8 mouse cellular contexts compared by ENCODE assay signal in genomic region chr1:156718950-156719805, GRCm38 (mm10). TPM values are rescaled to one million over a fixed set of nuclear protein-coding genes. Genes with fewer than 3 reads are reported as not detected.
DNase-seq lines count a peak whose midpoint lies in the region; ATAC-seq and TF ChIP-seq lines count a peak whose summit lies in the region.

Gene Fam20b (minus strand): TSS chr1:156719086.

- H3K36me3 ChIP-seq in heart, embryonic 10.5 days: peaks cover 5% of the 10 kb centered on the region; the same call in 1 of the 2 replicates
- H3K36me3 ChIP-seq in kidney, embryonic 15.5 days: no peaks in the 10 kb centered on the region

- H3K9ac ChIP-seq in kidney, embryonic 15.5 days: peak within 1 kb of the TSS; percentile 77

- H3K4me3 ChIP-seq in bone marrow macrophage, adult 2 months (ENCODE audit: insufficient read depth, low read length): peak within 1 kb of the TSS; percentile 87
- H3K4me3 ChIP-seq in embryonic fibroblast, embryonic 13.5 days (ENCODE audit: insufficient read depth, low read length): peak within 1 kb of the TSS; percentile 68
- peak within 1 kb of the TSS; percentile 95 for H3K4me3 ChIP-seq in heart, embryonic 10.5 days
- H3K4me3 ChIP-seq in kidney, embryonic 15.5 days (replicated peaks): peak within 1 kb of the TSS; percentile 70

- DNase-seq in A20 (ENCODE audit: low read depth, low spot score) (peak; percentile 96), liver (peak; percentile 98)
- peak; percentile 97 for DNase-seq in heart, embryonic 10.5 days (ENCODE audit: low spot score)
- DNase-seq in spleen, postnatal 4 days (ENCODE audit: low spot score in 2 of 2): peak; percentile 98

- H3K9me3 ChIP-seq in heart, embryonic 10.5 days: no peaks in the 10 kb centered on the region
- no peaks in the 10 kb centered on the region for H3K9me3 ChIP-seq in kidney, embryonic 15.5 days (replicated peaks)

- WGBS in heart, embryonic 10.5 days: under 1% methylated on average over 47 of the region's 47 CpGs
- WGBS in kidney, embryonic 15.5 days: 1% methylated on average over 39 of the region's 47 CpGs

- no peak for TF ChIP-seq CTCF in bone marrow macrophage, adult 2 months (IDR thresholded peaks at IDR 0.05; ENCODE audit: low read depth, low read length)
- no peak for TF ChIP-seq CTCF in embryonic fibroblast, embryonic 13.5 days (IDR thresholded peaks at IDR 0.05; ENCODE audit: borderline replicate concordance, insufficient read depth, low read length)

- H3K27ac ChIP-seq in bone marrow macrophage, adult 2 months (ENCODE audit: insufficient read depth, low read depth, low read length): peak within 1 kb of the TSS; percentile 59
- H3K27ac ChIP-seq in embryonic fibroblast, embryonic 13.5 days (ENCODE audit: insufficient read depth, low read length): peak within 1 kb of the TSS; percentile 1; the same call in 1 of the 2 replicates
- peak within 1 kb of the TSS; percentile 98 for H3K27ac ChIP-seq in heart, embryonic 10.5 days
- H3K27ac ChIP-seq in kidney, embryonic 15.5 days: peak within 1 kb of the TSS; percentile 95

- peaks cover 18% of the 10 kb centered on the region; the same call in 1 of the 2 replicates for H3K27me3 ChIP-seq in heart, embryonic 10.5 days (ENCODE audit: insufficient read depth, poor library complexity, severe bottlenecking)
- H3K27me3 ChIP-seq in kidney, embryonic 15.5 days: 0 out of 2 replicates have a peak, but pooled peaks cover 3% of the 10 kb centered on the region

- H3K4me1 ChIP-seq in bone marrow macrophage, adult 2 months (ENCODE audit: control insufficient read depth, insufficient read depth, low read length): peaks cover 16% of the 10 kb centered on the region
- no peaks in the 10 kb centered on the region for H3K4me1 ChIP-seq in embryonic fibroblast, embryonic 13.5 days (ENCODE audit: control insufficient read depth, insufficient read depth, low read length)
- peaks cover 5% of the 10 kb centered on the region; the same call in 1 of the 2 replicates for H3K4me1 ChIP-seq in heart, embryonic 10.5 days
- H3K4me1 ChIP-seq in kidney, embryonic 15.5 days: peaks cover 33% of the 10 kb centered on the region

- ATAC-seq in kidney, embryonic 15.5 days (replicated peaks; ENCODE audit: low FRiP score): peak; percentile 96
- ATAC-seq in monocyte, adult 5-6 weeks (replicated peaks; ENCODE audit: insufficient number of reproducible peaks, low FRiP score, low TSS enrichment, poor library complexity, severe bottlenecking): peak; percentile 93

- TF ChIP-seq POLR2A in bone marrow macrophage, adult 2 months (IDR thresholded peaks at IDR 0.05; ENCODE audit: borderline replicate concordance, low read depth, low read length): no peak
- peak; percentile 63 for TF ChIP-seq POLR2A in embryonic fibroblast, embryonic 13.5 days (IDR thresholded peaks at IDR 0.05; ENCODE audit: low read depth, low read length)

- H3K4me2 ChIP-seq in kidney, embryonic 15.5 days: peak within 1 kb of the TSS; percentile 75

RNA-seq across cellular contexts. Expression of gene Fam20b, which starts in this region (rescaled TPM):
- 25.1 and 27.3 TPM in 2 replicates for polyA plus RNA-seq in bone marrow macrophage, adult 2 months (2012; ENCODE audit: insufficient read depth, insufficient read length, missing spikeins)
- polyA plus RNA-seq in embryonic fibroblast, embryonic 13.5 days (2011; ENCODE audit: insufficient read length, low read depth, missing spikeins): 39.8 and 40.8 TPM in 2 replicates
- 21.8 and 24.4 TPM in 2 replicates for polyA plus RNA-seq in heart, embryonic 10.5 days (2016; fragmentation: Nextera tagmentation; extraction: Ambion mirVana)
- polyA plus RNA-seq in kidney, embryonic 15.5 days (2015; fragmentation: Nextera tagmentation; extraction: Ambion mirVana): 32.0 and 33.5 TPM in 2 replicates
- total RNA-seq in monocyte, adult 5-6 weeks (2017): 41.8 to 53.3 TPM (median 41.9 TPM) in 3 replicates

Comparison
In these comparisons a context has a peak if more than half of its experiments do, and no peak if none do; other contexts are left out.
1. Peak in every context shown above with its lines: DNase-seq, ATAC-seq, H3K4me3 ChIP-seq and H3K27ac ChIP-seq.
2. H3K27ac ChIP-seq: peak in every context shown above with its lines; median percentile 98 in heart, embryonic 10.5 days; 95 in kidney, embryonic 15.5 days; 59 in bone marrow macrophage, adult 2 months; 1 in embryonic fibroblast, embryonic 13.5 days.